Mouse (Mus musculus): ENCODE data around the gene Grin1. TPM values are rescaled to one million over a fixed set of nuclear protein-coding genes. Genes with fewer than 3 reads are reported as not detected.

The Grin1 gene
- polyA plus RNA-seq, 1 experiment = 0.09 TPM

- TF ChIP-seq GATA1 (IDR thresholded peaks at IDR 0.05; ENCODE audit: low read length) = no peak
Observed at GRCm38 (mm10) chr2:25278928-25279882, 39.8 kb downstream of the Grin1 start.

GRCm38 (mm10) chr2:25273010-25273409, 46.0 kb downstream of the Grin1 start:
- TF ChIP-seq GATA1 (IDR thresholded peaks at IDR 0.05; ENCODE audit: low read length) = no peak

- TF ChIP-seq GATA1 (IDR thresholded peaks at IDR 0.05; ENCODE audit: low read length) = no peak
Observed at GRCm38 (mm10) chr2:25272515-25272914, 46.5 kb downstream of the Grin1 start.

GRCm38 (mm10) chr2:25271827-25272511, 47.0 kb downstream of the Grin1 start, which contains the start of the genes Ssna1 and Anapc2:
Gene Ssna1, minus strand, starts transcription at chr2:25272438.
Gene Anapc2, plus strand, starts transcription at chr2:25272478.
- TF ChIP-seq GATA1 (IDR thresholded peaks at IDR 0.05; ENCODE audit: low read length) = no peak

- no peak for TF ChIP-seq GATA1 (IDR thresholded peaks at IDR 0.05; ENCODE audit: low read length)
Observed at GRCm38 (mm10) chr2:25267746-25268309, 51.2 kb downstream of the Grin1 start.

GRCm38 (mm10) chr2:25267241-25267640, 51.7 kb downstream of the Grin1 start:
- TF ChIP-seq GATA1 (IDR thresholded peaks at IDR 0.05; ENCODE audit: low read length) = no peak

- TF ChIP-seq GATA1 (IDR thresholded peaks at IDR 0.05; ENCODE audit: low read length) = no peak
Observed at GRCm38 (mm10) chr2:25266720-25267119, 52.3 kb downstream of the Grin1 start.

- no peak for TF ChIP-seq GATA1 (IDR thresholded peaks at IDR 0.05; ENCODE audit: low read length)
Observed at GRCm38 (mm10) chr2:25265897-25266656, 52.9 kb downstream of the Grin1 start.

DNA sequence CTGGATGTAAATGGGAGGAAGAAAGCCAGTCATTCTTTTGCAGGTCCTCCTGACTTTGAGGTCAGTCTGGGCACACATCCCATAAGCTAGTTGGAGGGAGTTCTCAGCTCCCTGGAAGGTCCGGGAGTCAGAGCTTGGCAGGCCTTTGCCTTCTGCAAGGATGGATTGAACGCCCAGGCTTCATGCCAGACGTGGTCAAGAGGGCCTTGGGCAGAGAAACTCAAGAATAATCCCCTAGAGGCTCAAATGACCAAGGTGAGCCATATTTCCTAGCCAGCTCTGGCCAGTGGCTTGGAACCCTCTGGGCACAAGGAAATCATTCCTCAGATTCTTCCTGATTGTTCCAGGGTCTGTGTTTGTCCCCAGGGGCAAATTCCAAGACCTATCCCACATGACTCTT, 54.1 kb downstream of the Grin1 start:
- TF ChIP-seq GATA1 (IDR thresholded peaks at IDR 0.05; ENCODE audit: low read length) = no peak

DNA sequence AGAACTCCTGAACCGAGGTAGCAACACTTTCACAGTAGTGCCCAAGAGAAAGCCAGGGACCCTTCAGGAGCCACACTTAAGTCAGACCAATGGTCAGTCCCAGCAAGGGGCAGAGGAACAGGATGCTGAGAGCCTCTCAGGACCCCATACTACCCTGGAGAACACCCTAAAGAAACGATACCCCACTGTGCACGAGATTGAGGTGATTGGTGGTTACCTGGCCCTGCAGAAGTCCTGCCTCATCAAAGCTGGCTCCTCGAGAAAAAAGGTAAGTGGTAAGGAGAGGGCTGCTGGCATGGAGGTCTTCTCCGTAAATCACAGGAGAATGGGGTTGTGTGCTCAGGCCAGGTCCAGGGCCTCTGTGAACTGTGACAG, 54.7 kb downstream of the Grin1 start:
- TF ChIP-seq GATA1 (IDR thresholded peaks at IDR 0.05; ENCODE audit: low read length) = no peak

DNA sequence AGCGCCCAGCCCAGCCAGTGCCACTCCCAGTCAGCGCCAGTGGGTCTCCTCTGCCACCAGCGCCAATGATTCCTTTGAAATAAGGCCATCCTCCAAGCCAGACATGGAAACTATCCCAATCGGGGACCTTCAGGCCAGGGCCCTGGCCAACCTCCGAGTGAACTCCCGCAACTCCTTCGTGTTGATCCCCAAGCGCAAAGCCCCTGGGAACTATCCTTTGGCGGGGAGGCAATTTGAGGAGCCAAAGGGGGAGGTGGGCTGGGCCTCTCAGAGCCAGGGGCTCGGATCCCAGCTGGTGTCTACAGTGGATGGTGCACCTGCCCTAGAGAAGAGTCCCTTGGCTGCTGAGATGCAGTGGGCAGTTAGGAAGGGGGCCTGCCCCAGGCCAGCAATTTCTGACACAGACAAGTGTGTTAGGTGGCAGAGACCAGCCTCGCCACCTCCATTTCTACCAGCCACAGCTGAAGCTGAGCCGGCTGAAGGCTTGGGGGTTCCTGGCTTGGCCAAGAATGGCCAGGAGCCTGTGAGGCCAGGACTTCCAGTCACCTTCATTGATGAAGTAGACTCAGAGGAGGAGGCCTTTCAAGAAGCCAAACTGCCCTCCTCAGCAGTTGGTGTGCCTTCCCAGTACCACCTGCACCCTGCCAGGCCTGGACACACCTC, 55.2 kb downstream of the Grin1 start:
- no peak for TF ChIP-seq GATA1 (IDR thresholded peaks at IDR 0.05; ENCODE audit: low read length)

DNA sequence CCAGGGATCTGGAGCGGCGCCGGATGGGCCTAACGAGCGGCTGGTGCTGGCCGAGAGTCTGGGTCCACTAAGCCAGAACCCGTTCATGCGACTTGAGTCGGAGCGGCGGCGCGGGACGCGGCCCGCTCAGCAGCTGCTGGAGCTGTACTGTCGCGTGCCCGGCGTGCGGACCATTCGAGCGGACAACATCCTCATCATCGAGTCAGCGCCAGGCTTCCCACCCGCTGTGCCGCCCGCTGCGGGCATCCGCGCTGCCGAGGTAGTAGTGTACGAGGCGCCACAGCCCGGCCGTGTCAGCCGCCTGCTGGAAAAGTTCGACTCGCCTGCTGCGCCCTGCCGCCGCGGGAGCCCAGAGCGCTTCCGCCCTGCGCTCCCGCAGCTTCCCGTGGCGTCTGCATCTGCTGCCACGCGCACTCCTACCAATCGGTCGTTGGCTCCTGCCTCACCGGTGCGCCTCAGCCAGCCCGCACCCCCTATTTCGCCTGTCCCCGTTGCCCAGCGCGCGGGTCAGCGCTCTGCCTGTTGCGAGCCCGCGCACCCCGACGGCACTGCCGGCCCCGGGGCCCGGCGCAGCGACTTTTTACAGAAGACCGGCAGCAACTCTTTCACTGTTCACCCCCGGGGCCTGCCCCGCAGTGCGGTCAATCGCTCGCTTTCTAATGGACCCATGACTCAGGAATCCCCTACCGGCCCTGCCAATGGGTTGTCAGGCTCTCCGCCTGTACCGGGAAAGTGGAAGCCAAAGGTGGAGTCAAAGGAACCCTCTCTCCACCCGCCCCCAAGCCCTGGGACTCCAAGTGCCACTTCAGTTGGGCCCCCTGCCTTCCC, 56.0 kb downstream of the Grin1 start:
- TF ChIP-seq GATA1 (IDR thresholded peaks at IDR 0.05; ENCODE audit: low read length) = no peak

GRCm38 (mm10) chr2:25262291-25262767, 56.7 kb downstream of the Grin1 start, which contains the start of gene Tprn:
Gene Tprn, plus strand, starts transcription at chr2:25262618.
- no peak for TF ChIP-seq GATA1 (IDR thresholded peaks at IDR 0.05; ENCODE audit: low read length)

DNA sequence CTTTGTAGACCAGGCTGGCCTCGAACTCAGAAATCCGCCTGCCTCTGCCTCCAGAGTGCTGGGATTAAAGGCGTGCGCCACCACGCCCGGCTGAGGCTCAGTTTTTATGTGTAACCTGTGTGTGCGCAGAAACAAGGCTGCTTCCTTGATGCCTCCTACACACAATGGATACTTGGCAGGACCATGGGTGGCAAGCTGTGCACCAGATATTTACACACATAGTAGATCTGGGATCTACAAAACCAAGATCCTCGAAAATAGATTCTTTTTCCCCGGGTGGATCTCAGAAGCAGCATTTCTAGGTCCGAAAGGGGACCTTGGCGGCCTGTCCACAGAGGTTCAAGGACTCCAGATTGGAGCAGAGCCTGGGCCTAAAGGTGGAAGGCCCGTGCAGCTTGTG, 57.1 kb downstream of the Grin1 start:
- no peak for TF ChIP-seq GATA1 (IDR thresholded peaks at IDR 0.05; ENCODE audit: low read length)

Data from G1E-ER4 (cell line).